Mouse (Mus musculus) heart, embryonic 15.5 days (tissue): Measurements from ENCODE around the gene Ncf1. TPM values are rescaled to one million over a fixed set of nuclear protein-coding genes. Genes with fewer than 3 reads are reported as not detected.

ENCODE experiments used
- ATAC-seq: fragments of 200-750 bp; cut with Nextera tagmentation; replicated peaks from 2 replicates; pipeline ENCODE4 v1.8.0; 2017; ENCODE audit warnings: low read depth, moderate TSS enrichment; ENCODE audit not compliant: insufficient number of reproducible peaks, insufficient read depth, low FRiP score
- H3K27ac ChIP-seq: fragments of 300-500 bp; sonication (generic); 2 replicates; pipeline ENCODE4 v1.5.1; 2015; ENCODE audit warnings: mild to moderate bottlenecking, inconsistent platforms
- H3K27me3 ChIP-seq: fragments of 300-500 bp; sonication (generic); 2 replicates; pipeline ENCODE4 v1.6.1; 2015; ENCODE audit warnings: inconsistent platforms
- H3K36me3 ChIP-seq: fragments of 300-500 bp; sonication (generic); 2 replicates; pipeline ENCODE4 v1.6.1; 2015; ENCODE audit warnings: mild to moderate bottlenecking, inconsistent platforms
- H3K4me1 ChIP-seq: fragments of 300-500 bp; sonication (generic); replicated peaks from 2 replicates; pipeline ENCODE4 v1.6.1; 2015; ENCODE audit warnings: inconsistent platforms
- H3K4me2 ChIP-seq: fragments of 300-500 bp; sonication (generic); 2 replicates; pipeline ENCODE4 v1.6.1; 2015; ENCODE audit warnings: inconsistent platforms, mild to moderate bottlenecking, moderate library complexity
- H3K4me3 ChIP-seq: fragments of 300-500 bp; sonication (generic); 2 replicates; pipeline ENCODE4 v1.5.1; 2015; ENCODE audit warnings: mild to moderate bottlenecking, inconsistent platforms
- H3K9ac ChIP-seq: fragments of 300-500 bp; sonication (generic); 2 replicates; pipeline ENCODE4 v1.6.1; 2015; ENCODE audit warnings: mild to moderate bottlenecking, inconsistent platforms
- H3K9me3 ChIP-seq: fragments of 300-500 bp; sonication (generic); replicated peaks from 2 replicates; pipeline ENCODE4 v1.6.1; 2016; ENCODE audit warnings: inconsistent platforms
- WGBS: fragments of 180-500 bp; shearing (Covaris S2); methylation state at CpG from one replicate; pipeline ENCODE4 v1.1.7; 2015; ENCODE audit warnings: mixed read lengths; 5-methylcytosine and 5-hydroxymethylcytosine counted together
- polyA plus RNA-seq: library from polyadenylated mRNA; unstranded; fragments of >200 nt; fragmentation: Nextera tagmentation; extraction: Ambion mirVana; gene quantifications from 2 replicates; pipeline ENCODE4 v1.2.1, GENCODE M21; 2015

Gene Ncf1
- polyA plus RNA-seq, 1 experiment from 2014 or later, result 3.1 TPM

GRCm38 (mm10) chr5:134209931-134210554 lies 19.4 kb downstream of the Ncf1 start:
- Histone ChIP-seq H3K4me2 (no peak overlapping the region), H3K4me3 (no peak overlapping the region), H3K9ac (no peak overlapping the region), H3K4me1 (peaks cover 4% of the 10 kb centered on the region; the same call in 1 of the 2 replicates), H3K27ac (no peak overlapping the region), H3K27me3 (no peaks in the 10 kb centered on the region), H3K9me3 (no peaks in the 10 kb centered on the region), H3K36me3 (peaks cover 8% of the 10 kb centered on the region; the same call in 1 of the 2 replicates)
- WGBS, result 44% methylated on average over 11 of the region's 11 CpGs
- ATAC-seq, result no peak

GRCm38 (mm10) chr5:134206721-134207120 lies 22.7 kb downstream of the Ncf1 start:
- 69% methylated on average over 10 of the region's 10 CpGs for WGBS
- no peak overlapping the region for H3K9ac ChIP-seq
- H3K4me1 ChIP-seq, result peaks cover 4% of the 10 kb centered on the region; the same call in 1 of the 2 replicates
- no peaks in the 10 kb centered on the region for H3K9me3 ChIP-seq
- H3K36me3 ChIP-seq, result peaks cover 12% of the 10 kb centered on the region; the same call in 1 of the 2 replicates
- no peaks in the 10 kb centered on the region for H3K27me3 ChIP-seq
- H3K4me3 ChIP-seq, result no peak overlapping the region
- no peak overlapping the region for H3K4me2 ChIP-seq
- H3K27ac ChIP-seq, result no peak overlapping the region
- ATAC-seq, result no peak

GRCm38 (mm10) chr5:134193664-134194063 lies 35.8 kb downstream of the Ncf1 start:
- Histone ChIP-seq H3K27ac (no peak overlapping the region), H3K9ac (no peak overlapping the region), H3K4me2 (no peak overlapping the region), H3K27me3 (no peaks in the 10 kb centered on the region), H3K4me1 (no peaks in the 10 kb centered on the region), H3K9me3 (no peaks in the 10 kb centered on the region), H3K4me3 (no peak overlapping the region), H3K36me3 (peaks cover 10% of the 10 kb centered on the region; the same call in 1 of the 2 replicates)
- ATAC-seq, result no peak
- 87% methylated on average over 8 of the region's 8 CpGs for WGBS

- Histone ChIP-seq H3K27me3 (no peaks in the 10 kb centered on the region), H3K36me3 (no peaks in the 10 kb centered on the region; the same call in 1 of the 2 replicates), H3K4me3 (no peak overlapping the region), H3K9me3 (no peaks in the 10 kb centered on the region), H3K9ac (no peak overlapping the region), H3K4me1 (peaks cover 2% of the 10 kb centered on the region), H3K4me2 (no peak overlapping the region), H3K27ac (no peak overlapping the region)
- 78% methylated on average over 7 of the region's 7 CpGs for WGBS
- no peak for ATAC-seq
These were observed 40.9 kb downstream of the Ncf1 start for GRCm38 (mm10) chr5:134188571-134188970.

DNA sequence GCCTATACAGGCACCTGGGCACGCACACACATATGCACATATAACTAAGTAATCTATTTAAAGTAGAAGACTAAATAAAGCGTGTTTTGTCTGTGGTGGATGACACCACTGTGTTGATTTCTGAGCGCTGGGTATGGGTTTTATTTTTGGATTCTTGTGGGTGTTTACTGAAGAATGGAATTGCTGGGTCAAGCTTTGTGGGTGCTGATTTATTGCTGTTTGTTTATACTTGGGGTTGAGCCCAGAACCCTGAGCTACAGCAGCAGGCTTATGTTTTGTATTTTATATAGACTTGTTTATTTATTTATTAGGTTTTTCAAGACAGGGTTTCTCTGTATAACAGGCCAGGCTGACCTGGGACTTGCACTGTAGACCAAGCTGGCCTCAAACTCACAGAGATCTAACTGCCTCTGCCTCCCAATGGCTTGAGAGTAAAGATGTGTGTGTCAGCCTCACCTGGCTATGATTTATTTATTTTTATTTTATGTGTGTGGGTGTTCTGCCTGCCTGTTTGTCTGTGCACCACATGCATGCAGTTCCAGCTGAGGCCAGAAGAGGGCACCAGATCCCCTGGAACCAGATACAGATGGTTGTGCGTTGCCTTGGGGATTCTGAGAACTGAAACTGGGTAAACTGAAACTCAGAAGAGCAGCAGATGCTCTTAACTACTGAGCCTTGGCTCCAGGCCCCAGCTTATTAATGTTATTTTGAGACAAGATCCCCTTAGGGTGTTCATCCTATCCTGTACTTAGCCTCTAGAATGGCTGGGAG lies 42.3 kb downstream of the Ncf1 start:
- no peak overlapping the region for H3K9ac ChIP-seq
- H3K4me2 ChIP-seq, result no peak overlapping the region
- no peak overlapping the region for H3K4me3 ChIP-seq
- no peaks in the 10 kb centered on the region; the same call in 1 of the 2 replicates for H3K36me3 ChIP-seq
- no peak for ATAC-seq
- whole genome bisulfite sequencing, result 72% methylated on average over 4 of the region's 4 CpGs
- peaks cover 16% of the 10 kb centered on the region for H3K4me1 ChIP-seq
- H3K9me3 ChIP-seq, result no peaks in the 10 kb centered on the region
- no peak overlapping the region for H3K27ac ChIP-seq
- H3K27me3 ChIP-seq, result no peaks in the 10 kb centered on the region

DNA sequence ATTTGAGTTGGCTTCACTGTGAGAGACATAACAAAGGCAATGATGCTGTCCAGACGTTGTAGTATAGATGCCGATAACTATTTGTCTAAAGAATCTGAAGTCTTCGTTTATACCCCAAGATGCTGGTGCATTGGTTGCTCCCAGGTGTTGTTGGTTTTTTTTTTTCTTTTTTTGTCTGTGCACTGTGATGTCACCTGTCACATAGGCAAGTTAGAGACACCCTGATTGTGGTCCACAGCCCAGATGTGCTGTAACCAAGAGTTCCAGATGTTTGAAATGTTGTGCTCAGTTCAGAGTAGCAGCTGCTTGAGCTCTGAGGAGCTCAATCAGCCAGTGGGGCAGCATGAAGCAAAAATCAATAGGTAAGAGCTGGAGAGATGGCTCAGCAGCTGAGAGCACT lies 43.4 kb downstream of the Ncf1 start:
- no peak overlapping the region for H3K4me3 ChIP-seq
- H3K36me3 ChIP-seq, result no peaks in the 10 kb centered on the region
- H3K4me1 ChIP-seq, result peaks cover 17% of the 10 kb centered on the region
- no peaks in the 10 kb centered on the region for H3K9me3 ChIP-seq
- H3K27ac ChIP-seq, result no peak overlapping the region
- ATAC-seq, result no peak
- no peaks in the 10 kb centered on the region for H3K27me3 ChIP-seq
- no peak overlapping the region for H3K9ac ChIP-seq
- WGBS, result 80% methylated on average over 3 of the region's 3 CpGs
- no peak overlapping the region for H3K4me2 ChIP-seq

DNA sequence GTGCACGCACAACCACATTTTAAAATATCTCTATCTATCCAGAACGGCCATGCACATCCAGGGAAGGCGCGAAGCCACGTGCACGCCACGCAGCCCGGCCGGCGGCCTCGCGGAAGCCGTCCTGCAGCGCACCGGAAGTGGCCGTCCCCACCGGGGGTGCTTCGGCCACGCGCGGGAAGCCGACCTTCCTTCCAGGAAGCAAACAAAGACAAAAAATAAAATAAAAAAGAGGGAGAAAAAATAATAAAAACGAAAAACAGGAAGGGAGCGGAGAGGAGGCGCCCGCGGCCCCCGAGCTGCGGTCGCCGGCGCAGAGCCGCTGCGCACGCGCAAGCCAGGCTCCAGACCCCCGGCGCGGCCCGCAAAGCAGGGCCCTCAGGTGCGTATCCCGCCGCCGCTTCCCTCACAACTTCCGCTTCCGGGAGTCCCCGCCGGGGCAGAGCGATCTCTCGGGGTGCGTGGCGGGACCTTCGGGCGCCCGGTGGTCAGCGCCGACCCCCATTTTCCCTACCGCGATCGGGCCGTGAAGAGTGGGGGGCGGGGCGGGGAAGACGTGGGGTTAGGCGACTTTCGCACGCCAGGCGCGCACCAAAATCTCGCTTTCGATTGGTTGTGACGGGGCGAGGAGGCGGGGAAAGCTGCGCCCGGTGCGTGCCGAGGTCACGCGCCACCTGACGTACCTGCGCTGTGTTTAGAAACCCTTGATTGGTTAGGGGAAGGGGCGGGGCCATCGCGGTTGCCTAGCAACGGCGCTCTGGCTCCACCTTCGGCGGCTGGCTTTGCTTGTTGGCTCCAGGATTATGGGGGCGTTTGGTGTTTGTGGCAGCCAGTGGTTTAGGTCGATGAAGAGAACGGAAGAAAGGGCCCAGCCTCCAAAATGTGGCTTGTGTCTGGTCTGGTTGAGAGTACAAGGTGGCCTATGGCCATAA lies 45.3 kb downstream of the Ncf1 start, which contains the start of gene Gtf2ird2:
Gene Gtf2ird2 (plus strand): TSS at position 140 of the 929 bp plus-strand sequence.
- peak within 1 kb of the TSS; percentile 77 for H3K9ac ChIP-seq
- no peaks in the 10 kb centered on the region for H3K9me3 ChIP-seq
- WGBS, result under 1% methylated on average over 92 of the region's 92 CpGs

DNA sequence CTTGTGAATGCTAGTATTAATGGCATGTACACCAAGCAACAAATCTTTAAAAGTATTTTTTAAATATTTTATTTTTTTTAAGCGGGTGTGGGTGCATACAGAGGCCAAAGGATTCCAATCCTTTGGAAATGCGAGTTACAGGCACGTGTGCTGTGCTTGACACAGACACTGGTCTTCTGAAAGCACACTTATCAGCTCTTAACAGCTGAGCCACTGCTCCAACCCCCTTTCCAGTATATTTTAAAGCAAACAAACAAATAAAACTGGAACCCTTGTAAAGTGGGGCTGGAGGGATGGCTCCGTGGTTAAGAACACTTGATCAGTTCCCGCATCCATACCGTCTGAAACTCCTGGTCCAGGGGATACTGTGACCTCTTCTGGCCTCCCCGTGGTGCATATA lies 46.3 kb downstream of the Ncf1 start:
- H3K36me3 ChIP-seq, result no peaks in the 10 kb centered on the region
- H3K4me2 ChIP-seq, result peak overlapping the region; percentile 81
- H3K9me3 ChIP-seq, result no peaks in the 10 kb centered on the region
- H3K27me3 ChIP-seq, result no peaks in the 10 kb centered on the region
- H3K4me3 ChIP-seq, result peak overlapping the region; percentile 68
- ATAC-seq, result no peak
- H3K4me1 ChIP-seq, result peaks cover 17% of the 10 kb centered on the region
- peak overlapping the region; percentile 91 for H3K27ac ChIP-seq
- WGBS, result 54% methylated on average over 7 of the region's 7 CpGs
- H3K9ac ChIP-seq, result peak overlapping the region; percentile 77

More for the DNA sequence above, 45.3 kb downstream of the Ncf1 start, which contains the start of gene Gtf2ird2:
- H3K4me3 ChIP-seq, result peak within 1 kb of the TSS; percentile 68
- no peaks in the 10 kb centered on the region for H3K36me3 ChIP-seq
- H3K27me3 ChIP-seq, result no peaks in the 10 kb centered on the region
- peak within 1 kb of the TSS; percentile 81 for H3K4me2 ChIP-seq
- ATAC-seq, result peak; percentile 95
- H3K27ac ChIP-seq, result peak within 1 kb of the TSS; percentile 91
- peaks cover 17% of the 10 kb centered on the region for H3K4me1 ChIP-seq

GRCm38 (mm10) chr5:134182735-134183134 lies 46.7 kb downstream of the Ncf1 start:
- Histone ChIP-seq H3K4me1 (peaks cover 17% of the 10 kb centered on the region), H3K9me3 (no peaks in the 10 kb centered on the region), H3K27ac (peak overlapping the region; percentile 8), H3K36me3 (no peaks in the 10 kb centered on the region), H3K4me2 (peak overlapping the region; percentile 81), H3K9ac (no peak overlapping the region), H3K4me3 (0 out of 2 replicates have a peak overlapping the region, but pooled peaks have one; percentile 68), H3K27me3 (no peaks in the 10 kb centered on the region)
- no peak for ATAC-seq
- 45% methylated on average over 4 of the region's 4 CpGs for WGBS

DNA sequence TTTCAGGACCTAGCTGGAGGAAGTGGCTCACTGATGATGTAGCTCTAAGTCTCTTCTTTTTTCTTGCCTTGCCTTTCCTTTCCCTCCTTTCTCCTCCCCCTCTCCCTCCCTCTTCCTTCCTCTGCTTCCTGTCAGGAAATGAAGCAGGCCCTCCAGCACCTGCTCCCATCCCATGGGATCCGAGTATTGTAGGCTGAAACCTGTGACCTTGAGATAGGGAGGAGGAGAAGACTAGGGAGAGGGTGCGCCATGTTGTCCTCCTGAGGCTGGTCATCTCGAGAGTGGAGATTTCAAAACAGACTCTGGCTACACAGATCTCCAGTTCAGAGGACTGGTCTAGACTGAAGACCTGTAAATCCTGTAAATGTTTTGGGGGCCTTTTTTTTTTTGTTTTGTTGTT lies 47.3 kb downstream of the Ncf1 start:
- Histone ChIP-seq H3K27ac (peak overlapping the region; percentile 8), H3K9me3 (no peaks in the 10 kb centered on the region), H3K27me3 (no peaks in the 10 kb centered on the region), H3K36me3 (no peaks in the 10 kb centered on the region), H3K9ac (no peak overlapping the region), H3K4me3 (no peak overlapping the region), H3K4me2 (no peak overlapping the region), H3K4me1 (peaks cover 17% of the 10 kb centered on the region)
- no peak for ATAC-seq
- WGBS, result 50% methylated on average over 3 of the region's 3 CpGs

DNA sequence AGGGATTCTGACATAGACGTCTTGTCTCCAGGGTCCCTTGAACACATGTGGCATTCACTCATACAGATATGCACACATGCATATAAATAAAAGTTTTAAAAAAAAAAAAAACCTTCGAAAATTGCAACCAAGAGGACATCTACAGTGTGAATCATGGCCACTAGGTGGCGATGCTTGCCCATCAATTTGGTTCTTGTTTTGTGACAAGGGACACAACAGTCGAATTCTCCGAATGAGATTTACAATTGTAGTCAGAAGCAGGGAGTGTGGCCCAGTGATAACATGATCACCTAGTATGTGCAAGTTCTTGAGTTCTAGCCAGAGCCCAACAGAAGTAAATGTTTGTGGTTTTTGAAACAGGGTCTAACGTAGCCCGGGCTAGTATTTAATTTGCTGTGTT lies 49.6 kb downstream of the Ncf1 start:
- Histone ChIP-seq H3K4me2 (no peak overlapping the region), H3K27me3 (no peaks in the 10 kb centered on the region), H3K4me1 (peaks cover 25% of the 10 kb centered on the region), H3K27ac (no peak overlapping the region), H3K36me3 (no peaks in the 10 kb centered on the region), H3K9ac (no peak overlapping the region), H3K9me3 (no peaks in the 10 kb centered on the region), H3K4me3 (no peak overlapping the region)
- no peak for ATAC-seq
- 24% methylated on average over 7 of the region's 7 CpGs for WGBS
